ENCODE assay signal across 10 mouse cellular contexts in the genomic region with DNA sequence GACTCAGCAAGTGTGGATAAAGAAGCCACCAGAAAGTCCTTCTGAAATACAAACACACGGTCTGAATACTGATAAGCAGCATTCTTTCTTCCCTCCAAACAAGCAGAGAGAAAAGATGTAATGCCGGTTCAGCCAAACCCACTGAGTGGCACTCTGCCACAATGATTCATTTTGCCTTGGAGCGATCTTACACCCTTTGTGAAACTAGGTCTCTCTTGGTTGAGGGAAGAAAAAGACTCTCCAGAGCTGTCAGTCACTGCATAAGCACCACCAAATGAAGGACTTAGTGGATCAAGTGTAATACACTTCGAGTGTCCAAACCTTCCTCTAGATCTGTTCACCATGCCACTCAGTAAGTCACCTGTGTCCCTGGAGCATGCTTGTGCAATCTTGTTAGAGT. TPM values are rescaled to one million over a fixed set of nuclear protein-coding genes. Genes with fewer than 3 reads are reported as not detected.
DNase-seq lines count a peak whose midpoint lies in the region; ATAC-seq and TF ChIP-seq lines count a peak whose summit lies in the region.
"Had no signal": no experiment of that assay in that cellular context is flagged by ENCODE, and none has a peak within 500 bp of the region (broad histone marks: within the 10 kb centered on the region; RNA-seq: fewer than 3 reads in every experiment).

No protein-coding gene starts in this region.

- no peaks in the 10 kb centered on the region for H3K27me3 ChIP-seq in hindbrain, embryonic 16.5 days (replicated peaks; ENCODE audit: control insufficient read depth, insufficient read depth, low read length)
- no peaks in the 10 kb centered on the region for H3K27me3 ChIP-seq in hindbrain, embryonic 13.5 days
- H3K27me3 ChIP-seq: megakaryocyte, embryonic 14.5 days; Patski had no signal

- ATAC-seq in hindbrain, embryonic 16.5 days, result peak; percentile 24; the same call in 1 of the 2 replicates
- no peak for ATAC-seq in hindbrain, embryonic 13.5 days (ENCODE audit: low FRiP score)
- ATAC-seq: Patski had no signal

- H3K4me2 ChIP-seq in hindbrain, embryonic 16.5 days (ENCODE audit: low read length), result no peak overlapping the region
- H3K4me2 ChIP-seq in hindbrain, embryonic 13.5 days, result no peak overlapping the region

- no peaks in the 10 kb centered on the region for H3K4me1 ChIP-seq in hindbrain, embryonic 16.5 days (ENCODE audit: control insufficient read depth, insufficient read depth, low read depth, low read length)
- 0 out of 2 replicates have a peak, but pooled peaks cover 3% of the 10 kb centered on the region for H3K4me1 ChIP-seq in hindbrain, embryonic 13.5 days (replicated peaks)

- intact Hi-C loops in left cerebral cortex, postnatal 36 days (cut with DNase I), result no loop called here

- DNase-seq in NIH3T3 (ENCODE audit: low read depth), result peak; percentile 93
- peak; percentile 71 for DNase-seq in brain, embryonic 14.5 days (ENCODE audit: low read depth)
- peak; percentile 23 to 29 for DNase-seq in left cerebral cortex, postnatal 36 days (ENCODE audit: low spot score in 2 of 2)
- DNase-seq in B cell, adult 2 months, result no peak
- no peak for DNase-seq in kidney, adult 8-10 months
- DNase-seq in ovary, postnatal 14 days (ENCODE audit: low spot score), result no peak

- peaks cover 8% of the 10 kb centered on the region; the same call in 1 of the 2 replicates for H3K36me3 ChIP-seq in hindbrain, embryonic 16.5 days (ENCODE audit: control insufficient read depth, insufficient read depth, low read length)
- H3K36me3 ChIP-seq in hindbrain, embryonic 13.5 days, result peaks cover 13% of the 10 kb centered on the region

- H3K9ac ChIP-seq in hindbrain, embryonic 16.5 days (ENCODE audit: low read depth, low read length), result no peak overlapping the region
- no peak overlapping the region for H3K9ac ChIP-seq in hindbrain, embryonic 13.5 days

- WGBS in hindbrain, embryonic 16.5 days, result 71% methylated on average over 4 of the region's 4 CpGs
- 80% methylated on average over 4 of the region's 4 CpGs for WGBS in hindbrain, embryonic 13.5 days

- no peak overlapping the region for H3K4me3 ChIP-seq in hindbrain, embryonic 16.5 days (ENCODE audit: low read length)
- no peak overlapping the region for H3K4me3 ChIP-seq in hindbrain, embryonic 13.5 days
- H3K4me3 ChIP-seq: megakaryocyte, embryonic 14.5 days had no signal

- TF ChIP-seq CTCF in brain, embryonic 14.5 days (IDR thresholded peaks at IDR 0.05; ENCODE audit: borderline replicate concordance, extremely low read depth, insufficient read depth, insufficient read length), result no peak

- no peak overlapping the region for H3K27ac ChIP-seq in hindbrain, embryonic 16.5 days (ENCODE audit: low read depth, low read length)
- no peak overlapping the region for H3K27ac ChIP-seq in hindbrain, embryonic 13.5 days

- H3K9me3 ChIP-seq in hindbrain, embryonic 16.5 days (ENCODE audit: control insufficient read depth, low read length), result no peaks in the 10 kb centered on the region
- H3K9me3 ChIP-seq in hindbrain, embryonic 13.5 days, result no peaks in the 10 kb centered on the region
- H3K9me3 ChIP-seq: megakaryocyte, embryonic 14.5 days had no signal

- TF ChIP-seq POLR2A in brain, embryonic 14.5 days (IDR thresholded peaks at IDR 0.05; ENCODE audit: borderline replicate concordance, extremely low read depth, insufficient read depth, insufficient read length, poor library complexity, severe bottlenecking), result no peak

RNA-seq across cellular contexts. Expression of gene Grhl1, which starts 34.1 kb away (rescaled TPM):
- 1.2 and 1.8 TPM in 2 replicates for polyA plus RNA-seq in hindbrain, embryonic 16.5 days (2015; fragmentation: Nextera tagmentation; extraction: Ambion mirVana)
- polyA plus RNA-seq in hindbrain, embryonic 13.5 days (2015; fragmentation: Nextera tagmentation; extraction: Ambion mirVana), result 0.78 and 1.0 TPM in 2 replicates
- 1.1 and 1.3 TPM in 2 replicates for polyA plus RNA-seq in brain, embryonic 14.5 days (2012; rRNA removed)
- total RNA-seq in left cerebral cortex, postnatal 36 days (2021), result 10 to 100 TPM in 1 of 2 experiments, 1 to 10 TPM in 1; 9.0 to 11.3 TPM

RNA-seq across cellular contexts. Expression of gene Taf1b, which starts 39.8 kb away (rescaled TPM):
- 33.2 and 33.4 TPM in 2 replicates for polyA plus RNA-seq in hindbrain, embryonic 16.5 days (2015; fragmentation: Nextera tagmentation; extraction: Ambion mirVana)
- 33.8 and 37.9 TPM in 2 replicates for polyA plus RNA-seq in hindbrain, embryonic 13.5 days (2015; fragmentation: Nextera tagmentation; extraction: Ambion mirVana)
- polyA plus RNA-seq in brain, embryonic 14.5 days (2012; rRNA removed), result 20.3 and 20.9 TPM in 2 replicates
- 10 to 100 TPM; 22.9 to 31.2 TPM for total RNA-seq in left cerebral cortex, postnatal 36 days (2021)

Comparison
In these comparisons a context has a peak if more than half of its experiments do, and no peak if none do; other contexts are left out.
1. DNase-seq: peak in NIH3T3 (single experiment), brain, embryonic 14.5 days (single experiment) and left cerebral cortex, postnatal 36 days (2 of 2); none in B cell, adult 2 months (0 of 2), kidney, adult 8-10 months (0 of 2) and ovary, postnatal 14 days (single experiment).